Mouse (Mus musculus): ENCODE measurements around the gene Gm42742.

The Gm42742 gene

DNA sequence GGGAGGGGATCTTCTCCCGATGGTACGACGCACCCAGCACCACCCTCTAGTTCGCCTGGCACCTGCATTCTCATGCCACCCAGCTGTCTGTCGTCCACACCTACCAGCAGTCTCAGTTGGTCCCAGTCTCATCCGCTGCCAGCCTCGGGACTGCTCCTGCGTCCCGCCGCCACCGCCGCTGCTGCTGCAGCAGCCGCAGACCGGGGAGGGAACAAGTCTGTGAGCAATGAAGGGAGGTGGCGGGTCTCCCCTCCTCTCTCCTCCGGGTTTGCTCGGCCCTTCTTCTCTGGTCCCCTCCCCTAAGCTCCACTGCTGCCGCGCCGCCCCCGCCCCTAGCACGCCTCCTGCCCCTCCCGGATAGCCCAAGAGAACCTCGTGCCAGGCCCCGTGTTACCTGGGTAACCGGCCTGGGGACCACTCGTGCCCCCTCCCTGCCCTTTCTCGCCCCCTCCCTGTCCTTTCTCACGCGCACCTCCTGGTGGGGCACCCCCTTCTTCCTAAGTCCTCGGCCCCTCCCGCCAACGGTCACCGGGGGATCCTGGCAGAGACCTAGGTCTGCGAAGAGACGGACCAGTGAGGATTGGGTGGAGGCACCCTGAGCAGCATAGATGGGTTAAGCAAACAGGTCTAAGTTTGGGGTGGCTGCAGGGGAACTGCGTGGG is at the start of gene Gm42742, which contains the start of gene Prrt2:
Gm42742 (minus strand) TSS at position 197 of the 662 bp plus-strand sequence.
Prrt2 (minus strand) TSS at position 311 of the 662 bp plus-strand sequence.
- DNase-seq (ENCODE audit: low spot score), result peak; percentile 70

DNA sequence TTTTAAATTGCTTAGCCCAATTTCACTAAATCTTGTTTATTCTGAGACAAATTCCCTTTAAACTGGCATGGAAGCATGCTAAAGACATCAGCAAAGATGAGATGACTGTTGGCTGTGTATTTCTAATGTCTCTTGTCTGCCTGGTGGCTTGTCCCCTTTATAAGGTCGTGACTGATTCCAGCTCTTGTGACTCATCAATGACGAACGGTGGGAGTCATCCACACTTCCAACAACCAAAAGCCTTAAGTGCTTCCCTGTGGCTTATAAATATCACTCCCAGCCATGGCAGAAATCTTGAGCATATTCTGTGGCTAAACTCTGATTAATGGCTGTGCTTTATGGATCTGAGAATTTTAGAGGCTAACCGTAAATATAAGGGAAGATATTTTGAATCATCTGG is 45.4 kb upstream of the Gm42742 start:
- DNase-seq (ENCODE audit: low spot score), result no peak

DNA sequence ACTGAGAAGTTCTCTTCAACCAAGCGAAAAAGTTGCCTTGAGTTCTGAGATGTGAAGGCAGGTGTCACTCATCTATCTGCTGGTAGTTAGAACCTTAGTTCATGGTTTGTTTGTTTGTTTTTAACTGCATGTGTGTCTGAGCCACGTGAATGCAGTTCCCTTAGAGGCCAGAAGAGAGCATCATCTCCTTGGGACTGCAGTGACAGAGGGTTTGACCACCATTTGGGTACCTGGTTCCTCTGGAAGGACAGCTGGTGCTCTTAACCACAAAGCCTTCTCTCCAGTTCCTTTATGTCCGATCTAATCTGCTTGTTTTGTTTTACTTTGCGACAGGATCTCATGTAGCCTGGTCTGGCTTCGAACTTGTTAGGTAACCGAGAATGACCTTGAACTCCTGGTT is 44.6 kb upstream of the Gm42742 start:
- no peak for DNase-seq (ENCODE audit: low spot score)

- no peak for DNase-seq (ENCODE audit: low spot score)
These were observed 34.2 kb upstream of the Gm42742 start for GRCm38 (mm10) chr7:127055026-127055585.

DNA sequence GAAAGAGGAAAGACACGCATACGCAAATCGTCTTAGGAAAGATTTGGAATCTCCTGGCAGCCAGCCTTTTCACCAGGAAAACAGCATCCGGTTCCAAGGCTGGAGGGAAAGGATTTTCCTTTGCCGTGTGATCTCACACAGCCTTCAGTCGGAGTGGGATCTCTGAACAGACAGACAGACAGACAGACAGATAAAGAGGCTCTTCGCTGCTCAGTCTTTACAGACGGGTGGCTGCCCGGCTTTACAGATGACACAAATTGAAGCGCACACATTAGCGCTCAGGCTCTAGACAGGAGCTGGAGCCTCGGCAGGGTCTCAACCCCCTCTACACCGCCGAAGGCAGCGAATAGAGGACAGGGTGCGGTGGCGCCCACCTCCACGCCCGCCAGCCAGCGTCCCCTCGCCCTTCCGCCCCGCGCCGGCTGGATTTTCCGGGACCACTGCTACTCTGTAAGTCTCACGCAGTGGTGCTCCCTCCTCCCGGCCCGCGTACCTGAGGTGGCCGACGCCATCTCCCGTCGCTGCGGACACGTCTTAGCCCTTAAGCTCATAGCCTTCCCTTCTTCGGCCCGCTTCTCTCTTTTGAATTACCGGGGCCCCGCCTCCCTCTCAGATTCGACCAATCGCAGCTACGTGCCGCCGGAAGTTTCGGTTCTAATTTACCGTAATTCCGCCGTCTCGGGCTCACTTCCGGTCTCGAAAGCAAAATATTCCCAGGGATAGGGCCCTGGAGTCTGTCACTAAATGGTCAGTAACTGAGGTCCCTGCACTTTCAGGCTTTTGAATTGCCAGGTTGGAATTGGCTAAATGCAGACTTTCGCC is 21.2 kb upstream of the Gm42742 start, which contains the start of gene Kif22:
Kif22 (minus strand) TSS at position 621 of the 822 bp plus-strand sequence.
- DNase-seq (ENCODE audit: low spot score), result peak; percentile 89

GRCm38 (mm10) chr7:127031244-127031643 is 10.3 kb upstream of the Gm42742 start:
- no peak for DNase-seq (ENCODE audit: low spot score)

GRCm38 (mm10) chr7:127030172-127030571 is 9.3 kb upstream of the Gm42742 start:
- DNase-seq (ENCODE audit: low spot score), result no peak

DNA sequence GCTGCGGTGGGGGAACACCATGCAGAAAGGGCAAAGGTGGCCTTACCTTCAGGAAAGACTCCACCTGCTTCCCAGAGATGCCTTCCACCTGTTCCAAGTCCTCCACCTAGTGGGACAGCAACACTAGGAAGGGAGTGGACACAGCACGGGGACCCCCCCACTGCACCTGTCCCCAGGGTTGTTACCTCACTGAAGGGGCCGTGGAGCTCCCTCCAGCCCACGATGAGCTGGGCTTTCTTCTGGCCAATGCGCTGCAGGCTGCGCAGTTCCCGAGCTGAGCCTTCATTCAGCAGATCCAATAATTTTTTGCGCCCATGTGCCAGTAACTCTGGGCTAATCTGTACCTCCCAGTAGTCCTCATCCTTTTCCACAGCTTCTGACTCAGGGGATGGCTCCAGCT is 7.0 kb upstream of the Gm42742 start:
- DNase-seq (ENCODE audit: low spot score), result no peak

- peak; percentile 98 for DNase-seq (ENCODE audit: low spot score)
These were observed 6.3 kb upstream of the Gm42742 start, which contains the start of gene Maz for GRCm38 (mm10) chr7:127026984-127027726. Gene Maz (minus strand): TSS chr7:127027037.

GRCm38 (mm10) chr7:127026616-127026983 is 5.7 kb upstream of the Gm42742 start:
- DNase-seq (ENCODE audit: low spot score), result no peak

- peak; percentile 86 for DNase-seq (ENCODE audit: low spot score)
These were observed 5.3 kb upstream of the Gm42742 start for GRCm38 (mm10) chr7:127026161-127026600.

DNA sequence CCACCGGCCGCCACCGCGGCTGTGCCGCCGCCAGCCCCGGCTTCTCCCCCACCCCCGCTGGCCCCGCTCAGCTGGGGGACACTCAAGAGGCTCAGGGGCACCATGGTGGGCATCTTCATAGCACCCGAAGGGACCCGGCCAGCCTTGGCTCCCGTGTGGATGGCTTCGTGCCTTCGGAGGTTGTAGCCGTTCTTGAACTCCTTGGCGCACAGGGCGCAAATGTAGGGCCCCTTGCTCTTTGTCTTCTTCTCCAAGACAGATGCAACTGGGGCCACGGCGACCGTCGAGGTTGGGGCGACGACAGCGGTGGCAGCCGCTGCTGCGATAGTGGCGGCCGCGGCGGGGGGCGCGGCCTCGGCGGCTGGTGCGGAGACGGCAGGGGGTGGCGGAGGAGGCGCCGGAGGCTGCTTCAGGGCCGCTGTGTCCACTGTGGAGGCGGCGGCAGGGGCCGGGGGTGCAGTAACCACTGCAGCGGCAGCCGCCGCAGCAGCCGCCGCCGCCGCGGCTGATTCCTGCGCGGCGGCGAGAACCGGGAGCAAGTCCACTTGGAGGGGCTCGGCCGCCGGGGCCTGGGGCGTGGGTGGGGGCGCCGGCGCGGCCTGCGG is 4.8 kb upstream of the Gm42742 start:
- DNase-seq (ENCODE audit: low spot score), result peak; percentile 68

DNA sequence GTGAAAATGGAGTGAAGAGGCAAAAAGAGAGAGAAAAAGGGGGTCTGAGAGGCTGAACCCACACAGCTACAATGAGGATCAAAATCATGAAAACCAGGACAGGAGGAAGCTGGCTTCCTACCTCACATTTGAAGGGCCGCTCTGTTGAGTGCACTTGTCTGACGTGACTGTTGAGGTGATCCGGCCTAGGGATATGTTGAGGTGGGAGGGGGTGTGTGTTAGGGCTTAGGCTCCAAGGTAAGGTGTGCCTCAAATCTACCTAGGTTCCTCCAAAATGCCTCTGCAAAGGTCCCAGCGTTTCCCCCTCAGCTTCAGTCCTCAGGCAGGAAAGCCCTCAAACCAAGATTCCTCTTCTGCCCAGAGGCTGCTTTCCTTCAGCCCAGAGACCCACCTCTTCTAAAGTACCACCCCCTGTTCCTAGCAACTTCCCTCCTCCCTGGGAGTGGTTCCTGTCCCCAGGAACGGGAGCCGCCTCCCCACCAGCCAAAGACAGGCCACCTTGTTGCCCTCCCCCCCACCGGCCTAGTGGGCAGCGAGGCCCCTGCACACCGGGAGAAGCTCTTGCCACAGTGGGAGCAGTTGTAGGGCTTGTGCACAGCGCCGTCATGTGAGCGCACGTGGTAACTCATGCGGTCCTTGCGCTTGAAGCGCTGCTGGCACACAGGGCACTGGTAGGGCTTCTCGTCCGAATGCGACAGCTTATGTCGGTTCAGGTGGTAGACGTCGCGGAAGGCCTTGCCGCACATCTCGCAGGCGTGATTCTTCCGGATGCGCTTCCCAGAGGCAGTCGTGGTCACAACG is 4.1 kb upstream of the Gm42742 start:
- peak; percentile 76 for DNase-seq (ENCODE audit: low spot score)

DNA sequence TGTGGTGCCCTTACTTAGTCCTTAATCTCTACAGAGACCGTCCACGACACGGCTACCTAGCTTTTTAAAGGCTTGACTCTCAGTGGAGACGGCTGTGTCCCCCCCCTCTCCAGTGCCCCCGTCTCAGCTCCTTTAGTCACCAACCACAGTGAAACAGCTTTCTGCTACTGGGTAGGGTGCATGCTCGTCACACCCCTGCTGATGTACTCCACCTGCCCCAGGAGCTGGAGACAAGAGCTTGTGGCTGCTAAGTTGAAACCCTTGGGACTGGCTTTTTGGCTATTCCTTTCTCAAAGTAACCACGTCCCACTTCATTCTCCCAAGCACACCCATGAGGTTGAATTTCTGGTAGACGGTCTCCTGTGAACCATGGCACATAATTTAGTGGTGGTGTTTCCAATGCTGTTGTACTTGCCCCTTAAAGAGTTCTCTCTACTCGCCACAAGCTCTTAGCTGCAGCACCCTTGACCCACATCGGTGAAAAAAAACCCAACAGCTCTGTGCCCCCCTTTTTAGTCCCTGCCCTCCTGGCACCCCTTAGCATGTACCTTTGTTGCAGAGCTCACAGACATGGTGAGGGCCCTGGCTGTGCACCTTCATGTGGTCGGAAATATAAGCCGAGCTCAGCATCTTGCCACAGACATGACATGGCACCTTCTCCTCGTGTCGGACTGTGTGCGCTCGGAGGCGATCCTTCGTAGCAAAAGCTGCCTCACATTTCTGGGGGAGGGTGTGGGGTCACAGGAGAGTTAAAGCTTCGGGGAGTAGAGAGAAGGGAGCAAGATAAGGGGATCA is 3.2 kb upstream of the Gm42742 start:
- DNase-seq (ENCODE audit: low spot score), result no peak

- DNase-seq (ENCODE audit: low spot score), result peak; percentile 42
These were observed 2.4 kb upstream of the Gm42742 start for GRCm38 (mm10) chr7:127023272-127023691.

DNA sequence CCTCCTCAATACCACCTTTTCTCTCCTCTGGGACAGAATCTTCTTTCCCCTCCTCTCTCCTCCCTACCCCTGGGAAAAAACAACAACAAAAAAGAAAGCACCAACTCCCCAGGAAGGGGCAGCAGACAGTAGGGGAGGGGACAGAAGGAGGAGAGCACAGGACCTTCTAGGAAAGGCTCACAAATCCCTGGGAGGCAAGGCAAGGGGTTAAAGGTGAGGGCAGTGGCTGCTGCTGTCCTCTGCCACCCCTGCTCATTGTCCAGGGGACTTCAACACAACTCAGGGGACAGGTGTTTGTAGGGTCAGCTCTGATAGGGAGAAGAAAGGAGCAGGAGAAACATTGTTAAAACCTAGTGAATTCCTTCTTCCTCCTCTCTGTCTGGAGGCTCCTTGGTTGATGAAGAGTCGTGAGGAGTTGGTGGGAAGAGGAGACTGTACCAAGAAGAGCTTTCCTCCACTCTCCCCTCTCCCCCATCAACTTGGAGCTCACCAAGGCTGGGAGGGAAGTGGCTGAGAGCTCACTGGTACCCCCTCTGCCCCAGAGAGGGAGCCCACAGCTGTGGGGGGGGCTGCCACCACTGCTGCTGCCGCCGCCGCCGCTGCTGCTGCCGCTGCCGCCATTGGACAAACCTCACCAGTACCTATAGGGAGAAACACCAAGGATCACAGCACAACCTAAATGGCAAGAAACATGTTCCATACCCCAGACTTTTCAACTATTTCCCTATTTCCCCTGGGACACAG is 1.8 kb upstream of the Gm42742 start:
- DNase-seq (ENCODE audit: low spot score), result no peak

DNA sequence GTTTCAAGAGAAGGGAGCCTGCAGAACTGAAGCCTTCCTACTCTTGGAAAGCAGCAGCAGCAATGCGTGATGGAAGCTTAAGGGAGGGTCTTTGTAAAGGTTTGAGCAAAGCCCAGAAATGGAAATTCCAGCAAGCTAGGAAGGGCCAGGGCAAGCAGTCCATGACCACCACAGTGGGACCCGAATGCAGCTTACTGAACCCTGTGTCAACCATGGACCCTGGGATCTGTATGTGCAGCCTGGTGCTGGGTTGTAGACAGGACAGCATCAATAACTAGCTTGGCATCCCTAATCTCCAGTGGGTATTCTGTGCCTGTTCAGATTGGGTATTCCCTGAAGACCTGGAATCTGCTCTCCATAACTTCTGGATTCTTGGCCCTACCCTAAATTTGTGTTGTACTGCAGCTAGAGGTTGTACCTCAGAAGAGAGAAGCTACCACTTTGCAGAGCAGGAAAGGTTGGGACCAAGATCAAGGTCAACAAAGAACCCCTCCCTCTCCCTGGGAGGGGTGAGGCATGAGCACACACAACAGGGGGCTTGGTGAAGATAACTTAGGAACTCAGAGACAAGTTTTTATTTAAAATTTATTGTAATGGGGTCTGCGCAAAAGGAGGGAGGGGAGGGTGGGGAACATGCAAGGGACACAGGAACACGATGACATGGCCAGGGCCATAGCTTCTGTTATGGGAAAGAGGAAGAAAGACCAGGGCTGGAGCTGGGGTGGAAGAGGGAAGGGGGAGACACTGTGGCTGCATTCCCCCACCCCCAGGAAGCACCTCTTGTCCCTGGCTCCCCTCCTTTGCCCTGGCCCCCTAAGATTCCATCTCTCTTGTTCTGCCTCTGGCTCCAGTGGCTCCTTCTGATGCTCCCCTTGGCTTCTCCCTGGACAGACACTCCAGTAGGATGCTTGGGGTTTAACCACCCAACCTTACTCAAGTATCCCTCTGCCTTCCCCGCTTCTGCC is 948 bp upstream of the Gm42742 start:
- no peak for DNase-seq (ENCODE audit: low spot score)

DNA sequence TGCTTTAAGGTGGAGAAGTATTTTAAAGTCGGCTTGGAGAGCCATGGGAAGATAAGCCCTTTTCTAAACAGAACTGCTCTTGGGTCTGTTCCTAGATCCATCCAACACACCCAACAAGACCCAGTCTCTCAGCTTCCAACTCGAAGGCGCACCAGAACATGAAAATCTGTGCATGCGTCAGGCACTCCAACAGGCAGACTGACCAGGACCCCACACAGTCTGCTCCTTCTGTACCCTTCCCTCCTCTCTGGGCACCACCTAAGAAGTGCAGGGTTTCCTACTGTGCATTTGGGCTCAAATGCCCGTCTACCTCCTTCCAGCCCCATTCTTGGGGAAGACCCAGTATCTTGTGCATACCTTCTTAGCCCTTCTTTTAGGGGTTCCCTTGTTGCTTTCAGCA is 406 bp downstream of the Gm42742 start:
- DNase-seq (ENCODE audit: low spot score), result no peak
